Mouse (Mus musculus) naive thymus-derived CD4-positive, alpha-beta T cell, adult 2 months (primary cell): ENCODE data around the gene Prkca.
"Not testable (repeated sequence)": the region's sequence is repeated elsewhere in the genome, so short reads cannot be mapped to it uniquely, and the experiment has no call there.

ENCODE experiments used
- DNase-seq: peaks from one replicate; pipeline ENCODE4 v3.0.0-alpha.2; 2011; ENCODE audit warnings: low read depth

Gene Prkca

DNA sequence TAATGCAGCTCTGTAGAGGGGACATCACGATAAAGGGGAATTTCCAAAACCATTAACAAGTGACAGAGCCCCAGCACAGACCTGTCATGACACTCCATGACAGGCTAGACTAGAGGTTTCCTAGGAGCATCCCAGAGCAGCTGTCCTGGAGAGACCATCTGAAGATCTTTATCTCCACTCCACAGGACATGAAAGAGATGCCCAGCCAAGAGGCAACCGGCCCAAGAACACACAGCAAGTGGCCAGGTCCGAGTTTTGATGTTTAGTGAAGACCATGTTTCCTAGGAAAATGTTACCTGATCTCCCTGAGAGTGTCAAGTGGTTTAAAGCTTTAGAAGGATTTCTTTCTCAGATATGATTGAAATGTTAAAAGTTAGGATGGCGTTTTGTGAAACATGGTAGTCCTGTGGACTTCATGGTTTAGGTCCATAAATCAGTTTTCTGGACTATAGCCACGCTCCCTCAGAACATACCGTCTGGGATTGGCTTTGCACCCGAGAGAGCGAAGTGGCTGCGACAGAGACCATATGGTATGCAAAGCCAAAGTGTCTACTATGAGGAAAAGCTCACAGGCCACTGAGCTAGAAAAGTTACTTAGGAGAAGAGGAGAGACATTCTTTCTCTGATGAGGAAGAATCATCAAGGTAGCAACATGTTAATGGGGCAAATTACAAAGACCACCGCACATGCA lies 226.2 kb downstream of the Prkca start:
- DNase-seq = no peak

GRCm38 (mm10) chr11:108114091-108114490 lies 229.6 kb downstream of the Prkca start:
- DNase-seq = no peak

- no peak for DNase-seq
These were observed 231.3 kb downstream of the Prkca start for GRCm38 (mm10) chr11:108112437-108112836.

DNA sequence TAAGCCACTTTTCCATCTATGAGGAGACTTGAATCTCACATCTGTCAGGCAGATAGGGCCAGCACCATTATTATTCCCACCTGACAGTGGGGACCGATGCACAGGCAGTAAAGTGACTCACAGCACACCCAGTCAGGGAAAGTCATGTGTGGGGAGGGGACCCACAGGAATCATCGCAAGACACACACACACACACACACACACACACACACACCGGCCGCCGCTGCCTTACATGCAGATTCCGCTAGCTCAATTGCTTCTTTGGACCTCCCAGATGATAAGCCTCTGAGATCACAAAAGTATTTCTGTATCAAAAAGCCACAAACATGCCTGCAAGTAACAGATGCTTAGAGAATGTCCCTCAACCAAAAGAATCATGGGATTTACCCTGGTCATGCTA lies 239.6 kb downstream of the Prkca start:
- DNase-seq = no peak

DNA sequence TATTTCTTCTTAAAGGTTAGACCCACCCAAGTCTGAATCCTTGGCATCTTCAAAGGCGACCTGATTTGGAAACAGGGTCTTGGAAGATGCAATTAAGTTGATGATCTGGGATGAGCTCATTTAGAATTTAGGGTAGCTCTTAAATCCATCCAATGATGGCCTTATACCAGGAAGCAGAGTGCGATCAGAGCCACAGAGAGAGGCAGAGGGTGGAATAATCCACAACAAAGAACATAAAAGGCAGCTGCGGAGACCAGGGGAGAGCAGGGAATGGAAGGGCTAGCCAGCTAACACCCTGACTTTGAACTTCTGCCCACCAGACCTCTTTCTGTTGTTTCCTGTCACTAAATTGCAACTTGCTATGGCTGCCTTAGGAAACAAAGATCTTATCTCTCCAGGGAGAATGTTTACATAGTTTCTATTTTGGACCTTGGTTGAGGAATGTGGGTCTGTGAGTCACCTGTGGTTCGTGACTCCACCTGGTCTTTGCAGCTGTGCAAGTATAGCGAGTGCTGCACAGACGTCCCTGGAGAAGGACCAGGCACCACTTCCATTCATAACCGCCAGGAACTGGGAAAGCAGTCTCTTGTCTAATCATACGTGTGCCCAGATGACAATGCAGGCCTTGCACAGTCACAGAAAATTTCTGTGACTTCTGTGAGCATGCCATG lies 242.3 kb downstream of the Prkca start:
- no peak for DNase-seq

GRCm38 (mm10) chr11:108098306-108098705 lies 245.4 kb downstream of the Prkca start:
- DNase-seq = peak; percentile 7

DNA sequence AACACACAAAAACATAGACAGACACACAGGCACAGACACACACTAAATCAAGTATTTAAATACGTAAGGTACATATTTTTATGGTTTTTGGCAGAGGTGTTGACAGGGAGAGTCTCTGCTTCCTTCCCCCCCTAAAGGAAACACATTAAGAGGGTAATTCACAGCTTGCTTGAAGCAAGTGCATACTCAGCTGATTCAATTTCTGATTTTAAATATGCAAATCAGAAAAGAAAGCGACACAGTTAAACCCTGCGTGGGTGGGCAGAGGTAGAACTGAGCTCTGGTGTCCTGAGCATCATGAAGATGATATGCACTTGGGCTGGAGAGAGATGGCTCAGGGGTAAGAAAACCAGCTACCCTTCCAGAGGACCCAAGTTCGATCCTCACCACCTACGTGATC lies 248.9 kb downstream of the Prkca start:
- DNase-seq = peak; percentile 12

DNA sequence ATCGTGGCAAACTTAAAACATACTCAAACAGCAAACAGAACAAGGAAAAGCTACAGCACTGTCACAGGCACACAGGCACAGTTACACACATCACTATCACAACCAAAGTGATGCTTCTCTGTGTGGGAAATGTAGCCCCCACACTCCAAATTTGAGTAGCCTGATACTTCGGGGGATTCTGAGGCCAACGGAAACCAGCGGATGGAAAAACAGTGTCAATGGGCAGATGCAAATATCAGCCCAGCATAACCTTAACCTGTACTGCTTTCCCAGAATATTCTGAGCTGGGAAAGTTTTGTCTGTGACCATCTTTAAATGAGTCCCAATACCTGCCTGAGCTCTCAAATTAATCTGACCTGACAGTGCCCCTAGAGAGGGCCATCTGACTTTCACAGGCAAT lies 250.5 kb downstream of the Prkca start:
- DNase-seq = no peak

DNA sequence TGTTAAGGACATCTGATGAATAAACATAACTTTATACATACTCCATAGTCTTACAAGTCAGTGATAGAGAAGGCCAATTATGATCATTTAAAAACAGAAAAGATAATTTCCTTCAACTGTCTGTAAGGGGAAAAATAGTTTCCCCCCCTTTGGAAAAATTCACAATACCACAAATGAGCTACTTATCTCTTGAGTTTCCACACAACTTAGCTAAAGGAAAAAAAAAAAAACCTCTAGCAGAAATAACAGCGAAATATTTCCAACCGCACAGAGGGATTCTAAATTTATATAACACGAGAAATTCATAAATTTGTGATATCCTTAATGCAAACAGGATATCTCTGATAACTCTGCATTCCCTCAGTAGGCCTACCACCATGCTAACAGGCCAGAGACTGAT lies 252.5 kb downstream of the Prkca start:
- DNase-seq = no peak

GRCm38 (mm10) chr11:108090706-108091105 lies 253.0 kb downstream of the Prkca start:
- no peak for DNase-seq

- DNase-seq = no peak
These were observed 255.7 kb downstream of the Prkca start for GRCm38 (mm10) chr11:108088063-108088462.

DNA sequence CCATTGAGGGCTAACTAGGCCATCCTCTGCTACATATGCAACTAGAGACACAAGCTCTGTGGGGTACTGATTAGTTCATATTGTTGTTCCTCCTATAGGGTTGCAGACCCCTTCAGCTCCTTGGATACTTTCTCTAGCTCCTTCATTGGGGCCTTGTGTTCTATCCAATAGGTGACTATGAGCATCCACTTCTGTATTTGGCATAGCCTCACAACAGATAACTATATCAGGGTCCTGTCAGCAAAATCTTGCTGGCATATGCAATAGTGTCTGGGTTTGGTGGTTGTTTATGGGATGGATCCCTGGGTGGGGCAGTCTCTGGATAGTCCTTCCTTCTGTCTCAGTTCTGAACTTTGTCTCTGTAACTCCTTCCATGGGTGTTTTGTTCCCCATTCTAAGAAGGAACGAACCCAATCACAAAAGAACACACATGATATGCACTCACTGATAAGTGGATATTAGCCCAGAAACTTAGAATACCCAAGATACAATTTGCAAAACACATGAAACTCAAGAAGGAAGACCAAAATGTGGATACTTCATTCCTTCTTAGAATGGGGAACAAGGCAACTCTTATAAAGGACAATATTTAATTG lies 256.5 kb downstream of the Prkca start:
- DNase-seq = not testable (repeated sequence)

- no peak for DNase-seq
These were observed 261.1 kb downstream of the Prkca start for GRCm38 (mm10) chr11:108082673-108083072.

DNA sequence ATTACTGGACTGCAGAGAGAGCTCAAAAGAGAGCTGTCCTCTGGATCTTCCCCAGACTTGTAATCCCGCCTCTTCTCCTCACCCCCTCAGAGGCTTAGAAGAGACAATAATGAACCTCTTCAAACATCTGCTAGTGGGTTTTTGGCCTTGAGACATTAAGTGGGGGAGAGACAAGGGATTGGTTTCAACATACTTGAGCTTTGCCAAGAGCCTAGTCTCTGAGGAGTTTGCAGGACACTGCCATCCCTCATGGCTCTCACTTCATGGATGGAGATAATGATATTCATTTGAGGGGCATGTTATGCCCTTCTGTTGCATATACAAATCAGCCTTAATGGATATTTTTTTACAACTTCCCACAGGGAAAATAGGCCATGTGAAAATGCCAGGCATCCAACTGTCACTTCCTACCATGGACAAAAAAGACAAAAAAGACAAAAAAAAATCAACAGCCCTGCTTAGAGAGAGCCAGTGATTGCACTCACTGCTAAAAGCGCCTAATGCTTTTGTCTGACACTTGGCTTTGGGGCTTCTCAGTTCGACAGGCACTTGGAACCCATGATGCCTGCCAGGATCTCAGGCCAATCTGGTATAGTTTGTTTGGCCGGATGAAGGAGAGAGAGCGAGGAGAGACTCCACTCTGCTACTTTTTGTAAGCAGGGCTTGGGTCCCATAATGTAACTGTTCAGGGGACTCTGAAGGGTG lies 263.6 kb downstream of the Prkca start:
- no peak for DNase-seq

DNA sequence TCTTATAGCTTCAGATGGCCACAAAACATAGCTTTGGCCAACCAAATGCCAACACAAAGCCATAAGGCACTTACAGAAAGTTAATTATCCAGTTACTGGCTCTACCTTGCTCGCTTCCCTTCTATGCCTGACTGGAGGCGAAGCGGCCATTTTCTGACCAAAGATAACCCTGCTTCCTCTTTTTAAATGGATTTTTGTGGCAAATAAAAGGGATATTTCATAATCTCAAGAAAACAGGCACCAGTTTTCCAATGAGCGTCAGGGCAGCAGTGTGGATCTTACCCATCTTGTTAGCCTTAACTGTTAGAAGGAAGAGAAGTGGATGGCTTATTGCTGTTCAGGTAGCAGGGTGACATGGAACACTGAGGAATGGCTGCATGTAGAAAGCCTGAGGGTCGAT lies 264.3 kb downstream of the Prkca start:
- DNase-seq = no peak

GRCm38 (mm10) chr11:108077514-108077913 lies 266.2 kb downstream of the Prkca start:
- DNase-seq = no peak

DNA sequence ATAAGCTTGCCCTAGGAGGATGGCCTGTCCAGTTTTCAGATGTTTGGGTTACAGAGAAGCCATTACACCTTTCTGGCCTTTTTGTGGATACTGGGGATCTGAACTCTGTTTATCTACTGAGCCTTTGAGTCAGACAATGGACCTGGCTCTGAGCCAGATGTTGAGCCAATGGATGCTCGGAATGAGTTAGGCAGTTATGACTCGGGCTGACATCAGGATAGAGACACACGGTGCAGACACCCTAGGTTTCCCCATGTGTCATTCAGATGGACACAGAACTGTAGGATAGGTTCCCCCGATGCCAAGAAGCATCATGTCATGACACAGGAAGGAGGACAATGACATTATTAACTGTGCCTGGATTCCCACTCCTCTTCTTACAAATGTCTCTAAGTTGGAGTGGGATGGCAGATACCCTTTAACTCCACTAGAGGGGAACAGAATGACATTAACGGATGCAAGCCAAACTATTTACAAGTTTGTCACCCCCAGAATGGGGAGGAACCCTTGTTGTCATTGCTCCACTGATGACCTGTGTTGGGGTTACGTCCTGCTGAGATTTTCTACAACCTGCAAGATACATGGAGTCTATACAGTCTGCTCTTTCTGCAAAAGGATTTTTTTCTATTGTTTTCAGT lies 271.0 kb downstream of the Prkca start:
- DNase-seq = no peak

- no peak for DNase-seq
These were observed 272.5 kb downstream of the Prkca start for GRCm38 (mm10) chr11:108071230-108071629.

GRCm38 (mm10) chr11:108070038-108070437 lies 273.7 kb downstream of the Prkca start:
- no peak for DNase-seq

GRCm38 (mm10) chr11:108068430-108068829 lies 275.3 kb downstream of the Prkca start:
- peak; percentile 10 for DNase-seq

DNA sequence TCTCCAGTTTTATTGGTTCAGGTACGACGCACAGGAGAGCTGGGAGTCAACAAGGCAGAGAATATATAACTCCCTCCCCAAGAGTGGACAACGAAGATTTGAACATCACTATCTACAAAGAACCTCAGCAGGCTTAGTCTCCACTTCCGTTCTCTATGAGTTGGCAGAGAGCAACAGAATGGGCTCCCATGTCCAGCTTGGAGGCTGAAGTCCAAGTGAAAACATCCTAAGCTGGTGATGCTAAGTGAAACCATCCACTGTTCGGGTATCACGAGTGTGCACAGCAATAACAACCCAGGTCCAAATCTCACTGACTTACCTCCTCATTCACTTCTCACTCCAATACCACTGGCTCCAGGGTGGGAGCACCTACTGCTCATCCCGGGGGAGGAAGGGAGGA lies 276.6 kb downstream of the Prkca start:
- DNase-seq = no peak

GRCm38 (mm10) chr11:108064401-108064800 lies 279.3 kb downstream of the Prkca start:
- DNase-seq = no peak
